ENCODE assay signal across 8 mouse cellular contexts in genomic region chr19:5038709-5039156, GRCm38 (mm10). TPM values are rescaled to one million over a fixed set of nuclear protein-coding genes. Genes with fewer than 3 reads are reported as not detected.
A peak's percentile ranks its signal among the peaks of the same experiment; 100 is the strongest.
DNase-seq lines count a peak whose midpoint lies in the region; ATAC-seq and TF ChIP-seq lines count a peak whose summit lies in the region.

B4gat1 (plus strand) TSS chr19:5038826.
AC124502.3 (plus strand) TSS chr19:5038891.

- ATAC-seq in forebrain, embryonic 16.5 days = peak; percentile 95
- ATAC-seq in lung, postnatal 0 days = peak; percentile 88

- under 1% methylated on average over 41 of the region's 44 CpGs for WGBS in forebrain, embryonic 16.5 days
- WGBS in lung, postnatal 0 days = 3% methylated on average over 35 of the region's 44 CpGs

- peak within 1 kb of the TSS; percentile 83 for H3K4me2 ChIP-seq in forebrain, embryonic 16.5 days (ENCODE audit: low read length)
- H3K4me2 ChIP-seq in lung, postnatal 0 days (replicated peaks; ENCODE audit: low read depth, low read length) = peak within 1 kb of the TSS; percentile 77

- no peaks in the 10 kb centered on the region for H3K27me3 ChIP-seq in MEL (ENCODE audit: control insufficient read depth in 1 of 2, insufficient read depth in 2 of 2, low read length in 2 of 2)
- H3K27me3 ChIP-seq in forebrain, embryonic 16.5 days (replicated peaks; ENCODE audit: control insufficient read depth, insufficient read depth, low read length) = no peaks in the 10 kb centered on the region
- no peaks in the 10 kb centered on the region for H3K27me3 ChIP-seq in lung, postnatal 0 days (replicated peaks; ENCODE audit: insufficient read depth, low read length)

- peak; percentile 48 to 56; a peak in 3 of 4 replicates for TF ChIP-seq POLR2A in MEL (IDR thresholded peaks at IDR 0.05; ENCODE audit: control insufficient read depth in 1 of 2, insufficient read depth in 1 of 2, low read depth in 1 of 2, low read length in 2 of 2, poor library complexity in 1 of 2)

- peak within 1 kb of the TSS; percentile 57 to 87 for H3K4me3 ChIP-seq in MEL (ENCODE audit: control insufficient read depth in 1 of 2, insufficient read depth in 1 of 2, low read depth in 2 of 2, low read length in 2 of 2)
- peak within 1 kb of the TSS; percentile 84 for H3K4me3 ChIP-seq in forebrain, embryonic 16.5 days (replicated peaks; ENCODE audit: low read length)
- H3K4me3 ChIP-seq in lung, postnatal 0 days (ENCODE audit: low read depth, low read length) = peak within 1 kb of the TSS; percentile 67

- no peaks in the 10 kb centered on the region for H3K9me3 ChIP-seq in MEL (replicated peaks; ENCODE audit: insufficient read depth, low read length)
- no peaks in the 10 kb centered on the region for H3K9me3 ChIP-seq in forebrain, embryonic 16.5 days (ENCODE audit: control insufficient read depth, low read length)
- H3K9me3 ChIP-seq in lung, postnatal 0 days (ENCODE audit: low read length) = no peaks in the 10 kb centered on the region

- H3K36me3 ChIP-seq in MEL (ENCODE audit: control insufficient read depth in 1 of 2, insufficient read depth in 2 of 2, low read length in 2 of 2) = peaks cover 2 to 7% of the 10 kb centered on the region in 2 experiments; a peak in 3 of 4 replicates
- 0 out of 2 replicates have a peak, but pooled peaks cover 2% of the 10 kb centered on the region for H3K36me3 ChIP-seq in forebrain, embryonic 16.5 days (ENCODE audit: control insufficient read depth, insufficient read depth)
- no peaks in the 10 kb centered on the region for H3K36me3 ChIP-seq in lung, postnatal 0 days (ENCODE audit: insufficient read depth, low read length)

- peak within 1 kb of the TSS; percentile 5; the same call in 1 of the 2 replicates for H3K27ac ChIP-seq in MEL (ENCODE audit: control insufficient read depth, low read depth, low read length)
- H3K27ac ChIP-seq in forebrain, embryonic 16.5 days (ENCODE audit: low read length) = peak within 1 kb of the TSS; percentile 77
- peak within 1 kb of the TSS; percentile 40; the same call in 1 of the 2 replicates for H3K27ac ChIP-seq in lung, postnatal 0 days (ENCODE audit: low read length)

- peak in 2 of 3 experiments; percentile 47 to 51; a peak in 4 of 6 replicates for TF ChIP-seq CTCF in MEL (IDR thresholded peaks at IDR 0.05 in 2 of 3, conservative IDR thresholded peaks at IDR 0.05 in 1 of 3; ENCODE audit: control insufficient read depth in 1 of 3, insufficient read depth in 1 of 3, low read depth in 2 of 3, low read length in 3 of 3, poor library complexity in 1 of 3, severe bottlenecking in 1 of 3)
- peak; percentile 67 for TF ChIP-seq CTCF in lung, postnatal 0 days (IDR thresholded peaks at IDR 0.05)

- no peak for TF ChIP-seq EP300 in MEL (IDR thresholded peaks at IDR 0.05; ENCODE audit: low read depth in 1 of 2, low read length in 2 of 2)
- TF ChIP-seq EP300 in lung, postnatal 0 days (IDR thresholded peaks at IDR 0.05) = no peak

- no peak for TF ChIP-seq RAD21 in MEL (IDR thresholded peaks at IDR 0.05; ENCODE audit: low read depth, low read length)

- H3K9ac ChIP-seq in MEL (ENCODE audit: control insufficient read depth, low read depth, low read length, poor library complexity, severe bottlenecking) = peak within 1 kb of the TSS; percentile 78
- peak within 1 kb of the TSS; percentile 85 for H3K9ac ChIP-seq in forebrain, embryonic 16.5 days (replicated peaks; ENCODE audit: low read depth, low read length)
- H3K9ac ChIP-seq in lung, postnatal 0 days (replicated peaks; ENCODE audit: low read depth) = peak within 1 kb of the TSS; percentile 83

- DNase-seq in MEL (ENCODE audit: low read depth, low spot score) = peak; percentile 94
- DNase-seq in cerebellum, adult 11-12 months = peak; percentile 94
- DNase-seq in heart, postnatal 4 days = peak; percentile 91
- DNase-seq in layer of hippocampus, postnatal 10 days (ENCODE audit: low spot score in 2 of 2) = peak; percentile 90 to 93
- DNase-seq in lung, postnatal 0 days (ENCODE audit: low spot score) = peak; percentile 94
- DNase-seq in ovary, postnatal 36 days (ENCODE audit: low spot score) = peak; percentile 89
- peak; percentile 91 for DNase-seq in thymus, postnatal 14 days

- peaks cover 21% of the 10 kb centered on the region for H3K79me2 ChIP-seq in MEL (ENCODE audit: control insufficient read depth, insufficient read depth, low read length, poor library complexity)

- peaks cover 2 to 18% of the 10 kb centered on the region in 2 experiments for H3K4me1 ChIP-seq in MEL (ENCODE audit: control insufficient read depth in 1 of 2, insufficient read depth in 2 of 2, low read length in 2 of 2)
- peaks cover 36% of the 10 kb centered on the region for H3K4me1 ChIP-seq in forebrain, embryonic 16.5 days (replicated peaks; ENCODE audit: control insufficient read depth, insufficient read depth, low read length)
- H3K4me1 ChIP-seq in lung, postnatal 0 days (ENCODE audit: insufficient read depth, low read depth, low read length) = peaks cover 4% of the 10 kb centered on the region

TF ChIP-seq in MEL, 35 proteins besides CTCF, POLR2A, EP300 and RAD21:
- TF ChIP-seq ZNF384 (IDR thresholded peaks at IDR 0.05; ENCODE audit: low read depth, low read length) (no peak), SMC3 (IDR thresholded peaks at IDR 0.05; ENCODE audit: low read depth, low read length) (no peak), MYC (IDR thresholded peaks at IDR 0.05; ENCODE audit: low read depth, low read length) (no peak), NELFE (IDR thresholded peaks at IDR 0.05; ENCODE audit: low read depth, low read length) (peak; percentile 23; the same call in 1 of the 2 replicates), CHD2 (IDR thresholded peaks at IDR 0.05; ENCODE audit: low read length) (no peak), MAX (IDR thresholded peaks at IDR 0.05; ENCODE audit: low read length) (peak; percentile 38; the same call in 1 of the 2 replicates), HCFC1 (IDR thresholded peaks at IDR 0.05; ENCODE audit: low read depth, low read length) (peak; percentile 64; the same call in 1 of the 2 replicates), E2F4 (IDR thresholded peaks at IDR 0.05; ENCODE audit: borderline replicate concordance, low read depth, low read length) (no peak), USF1 (IDR thresholded peaks at IDR 0.05; ENCODE audit: low read depth, low read length) (no peak), NRF1 (IDR thresholded peaks at IDR 0.05; ENCODE audit: insufficient read depth, low read depth, low read length, poor library complexity, severe bottlenecking) (peak; percentile 27; the same call in 1 of the 2 replicates), ZC3H11A (IDR thresholded peaks at IDR 0.05; ENCODE audit: low read depth, low read length) (no peak), TCF12 (IDR thresholded peaks at IDR 0.05; ENCODE audit: low read depth, low read length) (0 out of 2 replicates have a peak, but pooled peaks have one; percentile 1), BHLHE40 (IDR thresholded peaks at IDR 0.05; ENCODE audit: borderline replicate concordance, low read depth, low read length) (no peak), JUND (IDR thresholded peaks at IDR 0.05; ENCODE audit: low read depth, low read length) (no peak), CHD1 (IDR thresholded peaks at IDR 0.05; ENCODE audit: low read depth, low read length) (no peak), POLR2AphosphoS5 (IDR thresholded peaks at IDR 0.05; ENCODE audit: borderline replicate concordance, low read depth, low read length) (no peak)

RNA-seq across cellular contexts. Expression of gene B4gat1, which starts in this region (rescaled TPM):
- total RNA-seq in MEL (2012; rRNA removed) = 6.9 and 7.8 TPM in 2 replicates
- polyA plus RNA-seq in MEL (2012; ENCODE audit: insufficient read depth in 1 of 2, insufficient read length in 2 of 2, low read depth in 1 of 2, low replicate concordance in 2 of 2, missing spikeins in 1 of 2) = 1 to 10 TPM in 1 of 2 experiments, not detected in 1; 9.6 TPM
- polyA plus RNA-seq in forebrain, embryonic 16.5 days (2015; fragmentation: Nextera tagmentation; extraction: Ambion mirVana) = 58.2 and 62.5 TPM in 2 replicates
- total RNA-seq in heart, postnatal 4 days (2021) = 10 to 100 TPM; 33.0 to 36.8 TPM
- 100 to 1,000 TPM; 125 to 126 TPM for total RNA-seq in layer of hippocampus, postnatal 10 days (2021)
- polyA plus RNA-seq in lung, postnatal 0 days (2015; fragmentation: Nextera tagmentation; extraction: Ambion mirVana) = 33.8 and 36.3 TPM in 2 replicates

RNA-seq across cellular contexts. Expression of gene AC124502.3, which starts in this region (rescaled TPM):
- total RNA-seq in MEL (2012; rRNA removed) = 1.1 and 2.1 TPM in 2 replicates
- polyA plus RNA-seq in MEL (2012; ENCODE audit: insufficient read depth in 1 of 2, insufficient read length in 2 of 2, low read depth in 1 of 2, low replicate concordance in 2 of 2, missing spikeins in 1 of 2) = under 1 TPM in 1 of 2 experiments, not detected in 1; 0.75 TPM
- 2.1 and 2.9 TPM in 2 replicates for polyA plus RNA-seq in forebrain, embryonic 16.5 days (2015; fragmentation: Nextera tagmentation; extraction: Ambion mirVana)
- 1 to 10 TPM; 1.6 to 2.0 TPM for total RNA-seq in heart, postnatal 4 days (2021)
- 1 to 10 TPM; 3.4 to 6.9 TPM for total RNA-seq in layer of hippocampus, postnatal 10 days (2021)
- 1.1 and 1.6 TPM in 2 replicates for polyA plus RNA-seq in lung, postnatal 0 days (2015; fragmentation: Nextera tagmentation; extraction: Ambion mirVana)

Comparison
In these comparisons a context has a peak if more than half of its experiments do, and no peak if none do; other contexts are left out.
1. Peak in every context shown above with its lines: DNase-seq, ATAC-seq, H3K4me3 ChIP-seq and H3K27ac ChIP-seq.
2. H3K27ac ChIP-seq: peak in every context shown above with its lines; median percentile 77 in forebrain, embryonic 16.5 days; 40 in lung, postnatal 0 days; 5 in MEL.